Mouse (Mus musculus) E14TG2a.4 (cell line): ENCODE measurements around the gene Mb.

Source experiments
- CTCF ChIP-seq: conservative IDR thresholded peaks from 2 replicates; pipeline ENCODE4 v1.5.1; 2014; ENCODE audit warnings: low read length
- NANOG ChIP-seq: IDR thresholded peaks from 2 replicates; pipeline ENCODE4 v1.6.1; 2014; ENCODE audit warnings: borderline replicate concordance, low read length, mixed read lengths
- POU5F1 ChIP-seq: IDR thresholded peaks from 2 replicates; pipeline ENCODE4 v1.6.1; 2014; ENCODE audit warnings: low read length, borderline replicate concordance

DNA sequence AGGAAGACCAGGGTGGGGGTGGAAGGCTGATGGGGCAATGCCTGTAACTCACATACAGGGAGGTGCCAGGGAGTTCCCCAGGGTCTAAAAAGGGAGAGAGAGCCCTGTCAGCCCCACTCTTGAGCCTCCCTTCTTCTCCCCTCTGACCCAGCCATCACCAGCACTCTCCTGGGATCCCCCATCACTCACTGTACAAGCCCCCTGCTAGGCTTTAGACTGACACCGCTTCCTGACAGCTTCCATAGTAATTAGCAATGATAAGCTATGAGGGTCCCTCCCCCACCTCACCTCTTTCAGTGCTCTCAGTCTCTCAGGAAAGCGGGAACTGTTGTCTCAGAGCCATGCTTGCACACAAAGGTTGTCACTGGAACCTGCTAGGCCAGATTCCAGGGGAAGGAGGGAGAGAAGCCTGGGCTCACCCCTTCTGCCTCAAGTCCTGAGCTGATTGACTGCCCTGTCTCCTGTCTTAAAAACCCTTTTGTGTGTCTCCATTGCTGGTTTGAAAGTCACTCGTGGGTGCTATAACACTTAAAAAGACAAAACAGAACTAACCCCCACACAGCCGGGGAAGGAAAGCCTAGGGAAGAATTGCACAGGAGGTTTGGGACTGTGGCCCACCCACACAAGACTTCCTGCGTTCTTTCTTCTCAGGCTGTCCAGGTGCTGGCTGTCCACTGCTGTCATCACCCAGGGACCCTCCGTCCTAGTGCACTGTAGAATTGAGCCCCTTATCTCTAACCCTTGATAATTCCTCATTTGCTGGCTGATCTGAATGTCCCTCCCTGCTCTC lies 5.7 kb upstream of the Mb start:
- TF ChIP-seq CTCF (no peak), POU5F1 (no peak), NANOG (no peak)
